Mouse (Mus musculus) lung, postnatal 0 days (tissue): ENCODE measurements at regions not wholly inside any gene's neighbourhood (a gene's known extent, or its start where the extent isn't known, plus 50 kb on each side); places are given as distances from the start of the nearest gene placed in this dataset.

Experiments used
- CTCF ChIP-seq: IDR thresholded peaks from 2 replicates; pipeline ENCODE4 v1.5.1; 2016; ENCODE audit warnings: antibody characterized with exemption, mild to moderate bottlenecking
- EP300 ChIP-seq: IDR thresholded peaks from 2 replicates; pipeline ENCODE4 v1.6.1; 2016; ENCODE audit warnings: antibody characterized with exemption, mild to moderate bottlenecking, control low read depth

GRCm38 (mm10) chr9:116462232-116462631, 287.1 kb upstream of the Tgfbr2 start:
- TF ChIP-seq CTCF (no peak), EP300 (no peak)
